10 mouse cellular contexts compared by ENCODE assay signal in the genomic region with DNA sequence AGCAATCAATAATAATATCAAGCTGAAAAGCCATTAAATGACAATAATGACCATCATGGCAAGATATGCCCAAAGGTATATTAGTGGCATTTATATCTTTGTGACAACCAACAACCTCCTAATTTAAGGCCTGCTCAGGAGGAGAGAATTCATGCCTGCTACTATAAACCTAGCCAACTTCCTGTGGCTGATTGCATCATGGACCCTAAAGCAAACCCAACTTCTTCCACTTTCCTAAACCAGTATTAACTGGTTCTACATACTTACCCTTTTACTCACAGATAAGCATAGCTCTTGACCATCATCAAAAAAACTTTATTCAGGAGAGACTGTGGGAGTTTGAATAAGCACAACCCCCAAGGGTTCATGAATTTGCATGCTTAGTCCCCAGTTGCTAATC. TPM values are rescaled to one million over a fixed set of nuclear protein-coding genes. Genes with fewer than 3 reads are reported as not detected.
"Had no signal": no experiment of that assay in that cellular context is flagged by ENCODE, and none has a peak within 500 bp of the region (broad histone marks: within the 10 kb centered on the region; RNA-seq: fewer than 3 reads in every experiment).

No protein-coding gene starts in this region.

RNA-seq across cellular contexts. Expression of gene Gsdmc3, which starts 2.2 kb away (rescaled TPM):
- total RNA-seq: left cerebral cortex, adult 8-10 months; left cerebral cortex, postnatal 10 days; left cerebral cortex, postnatal 14 days; left cerebral cortex, postnatal 25 days; left cerebral cortex, postnatal 36 days; left cerebral cortex, postnatal 4 days; liver, adult 2 months; megakaryocyte-erythroid progenitor cell, adult 5-6 weeks; midbrain, postnatal 0 days; monocyte, adult 5-6 weeks had no signal

RNA-seq across cellular contexts. Expression of gene Gsdmc2, which starts 31.2 kb away (rescaled TPM):
- total RNA-seq: left cerebral cortex, adult 8-10 months; left cerebral cortex, postnatal 10 days; left cerebral cortex, postnatal 14 days; left cerebral cortex, postnatal 25 days; left cerebral cortex, postnatal 36 days; left cerebral cortex, postnatal 4 days; liver, adult 2 months; megakaryocyte-erythroid progenitor cell, adult 5-6 weeks; midbrain, postnatal 0 days; monocyte, adult 5-6 weeks had no signal

RNA-seq across cellular contexts. Expression of gene Gsdmc4, which starts 35.9 kb away (rescaled TPM):
- total RNA-seq: left cerebral cortex, postnatal 10 days; left cerebral cortex, postnatal 25 days; left cerebral cortex, postnatal 36 days; left cerebral cortex, postnatal 4 days; liver, adult 2 months; megakaryocyte-erythroid progenitor cell, adult 5-6 weeks; monocyte, adult 5-6 weeks had no signal
